Mouse (Mus musculus): ENCODE measurements at regions not wholly inside any gene's neighbourhood (a gene's known extent, or its start where the extent isn't known, plus 50 kb on each side); places are given as distances from the start of the nearest gene placed in this dataset.

DNA sequence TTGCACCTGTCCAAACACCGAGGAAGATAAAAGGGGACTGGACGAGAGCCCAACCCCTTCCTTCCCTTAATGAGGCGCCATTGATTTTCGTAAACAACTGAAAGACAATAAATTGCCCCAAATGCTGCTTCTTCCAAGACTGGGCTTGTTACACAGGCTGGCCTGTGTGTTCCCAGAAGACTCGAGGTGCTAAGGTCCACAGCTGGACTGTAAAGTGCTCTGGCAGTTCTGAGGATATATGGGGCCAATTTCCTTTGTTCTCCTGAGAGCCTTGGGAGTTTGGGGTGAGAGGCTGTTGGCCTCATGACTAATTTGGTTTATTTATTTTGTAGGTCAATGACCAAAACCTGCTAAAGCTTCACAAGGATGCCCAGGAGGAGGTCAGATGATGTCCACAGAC is 377.3 kb upstream of the Prickle1 start:
- no peak for DNase-seq (ENCODE audit: low read depth)

DNA sequence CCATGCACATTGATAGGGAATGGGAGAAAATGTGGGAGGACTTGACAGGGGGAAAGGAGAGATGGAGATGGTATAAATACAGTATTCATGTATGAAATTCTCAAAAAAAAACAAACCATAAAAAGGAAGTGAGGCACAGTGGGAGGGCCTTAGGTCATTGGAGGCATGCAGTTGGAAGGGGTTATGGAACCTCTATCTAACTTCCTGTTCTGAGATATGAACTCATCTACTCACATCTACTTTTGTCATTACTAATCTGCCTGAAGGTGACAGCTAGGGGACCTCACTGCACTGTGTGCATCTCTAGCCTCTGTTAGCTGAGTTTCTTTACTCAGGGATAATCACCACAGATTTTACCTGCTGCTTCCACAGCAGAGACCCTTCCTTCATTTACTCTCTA is 366.3 kb upstream of the Prickle1 start:
- no peak for DNase-seq (ENCODE audit: low read depth)

DNA sequence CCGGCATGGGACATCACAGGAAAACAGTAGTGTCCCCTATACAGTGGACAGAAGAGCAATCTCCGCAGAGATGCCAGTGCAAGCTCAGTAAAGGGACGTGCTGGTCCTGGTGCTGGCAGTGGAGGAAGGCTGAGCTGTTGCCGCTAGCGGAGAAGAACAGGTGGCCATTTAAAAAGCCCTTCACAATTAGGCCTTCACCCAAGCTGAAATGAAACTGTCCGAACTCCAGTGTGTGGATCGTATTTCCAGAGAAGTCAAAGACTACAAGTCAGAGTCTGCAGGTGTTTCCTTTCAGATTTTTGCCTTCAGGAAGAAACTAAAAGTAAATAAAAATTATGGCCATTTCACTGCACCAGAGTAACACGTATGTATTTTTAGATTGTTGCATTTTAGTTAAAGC is 364.2 kb upstream of the Prickle1 start:
- no peak for DNase-seq (ENCODE audit: low read depth)

DNA sequence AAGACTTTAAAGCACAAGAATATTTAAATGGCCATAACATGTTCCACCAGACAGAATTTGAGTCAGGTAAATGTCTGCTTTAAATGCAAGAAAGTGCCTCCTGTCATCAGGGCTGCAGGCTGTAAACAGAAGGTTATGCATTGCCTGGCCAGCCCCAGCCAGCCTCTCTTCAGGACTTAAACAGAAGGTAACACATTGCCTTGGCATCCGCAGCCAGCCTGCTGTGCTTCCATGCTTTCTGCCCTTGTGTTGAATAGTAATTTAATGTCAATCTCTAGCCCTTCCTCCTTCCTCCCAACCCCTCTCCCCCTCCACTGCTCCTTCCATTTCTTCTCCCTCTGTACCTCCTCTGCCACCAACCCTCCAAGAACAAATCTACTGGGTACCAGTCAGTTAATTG is 362.4 kb upstream of the Prickle1 start:
- DNase-seq (ENCODE audit: low read depth), result no peak

DNA sequence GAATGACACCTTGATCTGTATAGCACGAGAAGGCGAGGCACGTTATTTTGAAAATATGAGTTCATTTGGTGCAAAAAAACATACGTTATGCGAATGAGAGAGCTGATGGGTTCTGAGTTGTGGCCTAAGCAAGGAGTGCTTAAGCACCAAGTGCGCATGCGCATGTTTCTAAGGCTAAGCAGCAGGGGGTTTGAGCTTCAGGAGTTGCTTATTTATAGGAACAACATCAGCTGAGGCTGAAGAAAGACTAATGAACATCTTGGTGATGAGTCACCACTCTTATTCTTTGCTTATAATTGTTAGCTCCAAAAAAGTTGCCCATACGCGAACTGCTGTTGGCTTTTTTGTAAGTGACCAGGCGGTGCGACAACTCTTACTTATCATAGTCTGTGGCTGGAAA is 361.1 kb upstream of the Prickle1 start:
- no peak for DNase-seq (ENCODE audit: low read depth)

DNA sequence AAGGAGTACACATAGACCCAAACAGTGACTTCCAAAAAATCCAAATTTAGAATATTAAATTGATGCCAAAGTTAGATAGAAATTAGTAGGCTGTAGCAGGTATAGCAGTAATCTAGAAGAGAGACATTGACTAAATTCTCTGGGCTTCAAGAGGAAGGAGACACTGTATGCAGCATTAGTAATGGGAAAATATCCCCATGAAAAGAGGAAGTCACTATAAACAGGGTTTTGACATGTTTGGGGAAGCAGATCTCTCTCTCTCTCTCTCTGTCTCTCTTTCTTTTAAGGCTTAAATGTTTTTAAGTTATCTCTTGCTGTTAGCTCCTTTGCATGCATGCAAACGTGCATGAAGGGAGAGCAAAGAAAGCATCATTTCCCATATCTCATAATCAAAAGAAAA is 357.9 kb upstream of the Prickle1 start:
- DNase-seq (ENCODE audit: low read depth), result no peak

DNA sequence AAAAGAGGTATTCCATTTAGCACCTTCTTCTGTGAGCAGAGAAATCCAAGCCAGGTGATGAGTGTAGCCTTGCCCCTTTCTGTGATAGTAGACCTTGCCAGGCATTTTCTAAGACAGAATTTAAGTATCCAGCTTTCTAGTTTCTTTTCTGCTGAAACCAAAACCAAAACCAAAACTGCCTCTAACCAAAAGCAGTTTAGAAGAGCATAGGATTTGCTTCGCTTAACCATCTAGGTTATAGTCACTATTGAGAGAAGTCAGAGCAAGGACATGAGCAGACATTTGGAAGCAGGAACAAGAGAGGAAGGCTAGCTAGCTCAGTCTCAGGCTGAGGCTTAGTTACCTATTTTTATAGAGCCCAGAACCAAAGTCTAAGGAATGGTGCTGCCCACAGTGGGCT is 354.8 kb upstream of the Prickle1 start:
- DNase-seq (ENCODE audit: low read depth), result no peak

DNA sequence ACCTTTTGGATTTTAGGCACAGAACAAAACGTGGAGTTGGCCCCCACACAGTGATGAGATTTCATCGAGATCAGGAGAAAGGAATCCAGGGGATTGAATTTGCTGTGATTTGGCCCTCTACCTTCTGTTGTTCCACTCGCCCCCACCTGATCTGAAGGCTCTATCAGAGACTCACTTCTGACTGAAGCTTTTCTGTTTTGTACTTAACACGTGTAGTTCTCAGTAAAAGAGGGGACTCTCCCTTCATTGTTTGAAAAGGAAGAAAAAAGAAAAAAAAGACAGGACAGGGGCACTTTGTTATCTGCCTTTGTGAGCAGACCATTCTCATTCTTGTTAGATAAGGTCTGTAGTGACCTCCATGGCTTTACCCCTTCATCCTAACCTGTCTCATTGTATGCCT is 353.2 kb upstream of the Prickle1 start:
- DNase-seq (ENCODE audit: low read depth), result no peak

DNA sequence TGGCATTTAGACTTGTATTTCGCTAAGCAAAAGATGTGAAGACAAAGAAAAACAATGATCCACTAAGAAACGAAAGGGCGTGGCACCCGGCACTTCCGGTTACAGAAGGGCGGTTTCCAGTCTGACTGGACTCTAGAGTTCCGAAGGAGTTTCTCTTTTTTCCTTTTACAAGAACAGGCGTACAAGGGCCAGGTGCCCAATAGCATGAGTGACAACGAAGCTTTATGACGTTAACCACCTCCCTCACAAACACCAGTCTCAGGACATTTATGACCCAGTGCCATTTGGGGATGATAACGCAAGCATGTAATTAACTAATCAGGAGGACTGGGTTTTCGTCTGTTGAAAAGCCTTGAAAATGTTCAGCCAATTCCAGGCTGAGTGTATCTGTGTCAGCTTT is 347.9 kb upstream of the Prickle1 start:
- no peak for DNase-seq (ENCODE audit: low read depth)

DNA sequence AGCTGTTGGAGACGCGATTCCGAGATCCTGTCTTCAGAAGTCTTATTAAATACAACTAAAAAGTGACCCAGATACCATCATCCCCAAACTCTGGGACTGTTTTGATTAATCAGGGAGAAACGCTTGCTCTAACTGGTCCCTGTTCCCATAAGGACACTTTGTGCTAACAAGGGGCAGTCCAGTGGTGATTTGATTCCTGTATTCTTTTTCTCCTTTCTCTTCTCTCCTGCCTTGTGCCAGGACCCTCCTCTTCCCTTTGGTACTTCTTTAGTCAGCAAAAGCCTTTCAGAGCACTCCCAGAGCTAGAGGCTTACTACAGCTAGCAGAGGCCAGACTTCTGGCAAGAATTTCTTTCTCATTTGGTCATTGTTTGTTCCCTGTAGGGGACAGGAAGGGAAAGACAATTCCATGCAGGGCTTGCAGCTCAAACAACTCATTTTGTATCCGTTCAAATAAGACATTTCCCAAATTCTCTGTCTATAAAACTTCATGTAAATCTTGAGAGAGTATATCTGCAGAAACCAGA is 337.3 kb upstream of the Prickle1 start:
- no peak for DNase-seq (ENCODE audit: low read depth)

DNA sequence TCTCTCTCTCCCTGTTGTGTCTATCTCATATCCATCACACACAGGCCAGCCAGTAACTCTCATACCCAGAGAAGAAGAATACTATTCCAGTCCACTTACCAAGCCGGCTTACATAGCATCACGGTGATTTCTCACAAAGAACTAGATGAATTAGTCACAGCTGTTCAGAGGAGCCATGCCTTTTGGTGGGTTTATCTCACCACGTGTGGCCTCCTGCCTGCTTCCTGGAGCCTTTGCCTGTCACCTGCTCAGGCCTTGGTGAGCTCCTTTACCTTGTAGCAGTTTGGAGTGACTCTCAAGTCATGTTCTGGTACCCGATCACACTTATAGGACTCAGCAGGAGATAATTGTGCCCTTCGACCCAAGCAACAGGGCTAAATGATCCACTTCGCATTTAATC is 331.2 kb upstream of the Prickle1 start:
- DNase-seq (ENCODE audit: low read depth), result no peak

DNA sequence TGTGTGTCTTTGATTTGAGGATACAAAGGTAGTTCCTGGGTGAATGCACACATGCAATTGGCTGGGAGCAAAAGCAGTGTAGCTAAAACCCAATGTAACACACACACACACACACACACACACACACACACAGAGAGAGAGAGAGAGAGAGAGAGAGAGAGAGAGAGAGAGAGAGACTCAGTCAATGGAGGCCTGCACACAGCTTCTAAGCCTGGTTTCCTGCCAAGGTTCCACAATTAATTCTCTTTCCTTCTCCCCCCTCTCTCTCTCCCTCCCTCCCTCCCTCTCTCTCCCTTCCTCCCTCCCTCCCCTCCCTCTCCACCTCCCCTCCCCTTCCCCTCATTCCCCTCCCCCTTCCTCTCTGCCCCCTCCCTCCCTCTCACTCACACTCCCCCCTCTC is 330.6 kb upstream of the Prickle1 start:
- no peak for DNase-seq (ENCODE audit: low read depth)

DNA sequence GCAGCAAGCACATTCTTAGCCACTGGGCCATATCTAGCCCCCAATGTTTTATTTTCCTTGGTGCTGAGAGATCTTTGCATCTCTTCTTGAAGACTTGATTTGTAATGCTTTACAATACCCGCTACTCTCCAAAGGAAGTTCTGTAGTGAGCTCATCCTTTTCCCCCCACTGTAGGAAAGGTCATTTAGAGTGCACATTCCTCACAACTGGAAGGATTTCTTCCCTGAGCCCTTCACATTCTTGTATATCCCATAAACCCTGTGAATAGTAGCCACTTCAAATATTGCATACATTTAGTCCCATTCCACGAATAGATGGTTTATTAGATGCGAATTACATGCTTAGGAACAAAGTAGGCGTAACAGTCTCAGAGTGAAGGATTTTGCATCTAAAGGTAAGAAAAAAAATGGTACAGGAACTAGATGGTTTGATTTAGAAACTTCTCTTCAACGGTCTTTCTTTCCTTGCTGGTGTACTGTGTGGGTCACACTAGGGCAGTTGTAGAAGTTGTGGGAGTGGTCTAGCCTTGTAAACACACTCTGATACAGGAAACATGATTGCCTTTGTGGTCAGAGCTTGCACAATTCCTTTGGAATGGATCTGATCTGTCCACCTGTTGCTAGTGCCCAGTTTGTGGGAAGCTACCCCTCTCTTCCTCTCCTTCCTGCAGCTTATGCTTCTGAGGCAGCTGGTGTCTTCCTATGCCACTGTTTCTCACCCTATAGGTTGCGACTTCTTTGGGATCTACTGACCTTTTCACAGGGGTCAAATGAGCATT is 326.0 kb upstream of the Prickle1 start:
- no peak for DNase-seq (ENCODE audit: low read depth)

DNA sequence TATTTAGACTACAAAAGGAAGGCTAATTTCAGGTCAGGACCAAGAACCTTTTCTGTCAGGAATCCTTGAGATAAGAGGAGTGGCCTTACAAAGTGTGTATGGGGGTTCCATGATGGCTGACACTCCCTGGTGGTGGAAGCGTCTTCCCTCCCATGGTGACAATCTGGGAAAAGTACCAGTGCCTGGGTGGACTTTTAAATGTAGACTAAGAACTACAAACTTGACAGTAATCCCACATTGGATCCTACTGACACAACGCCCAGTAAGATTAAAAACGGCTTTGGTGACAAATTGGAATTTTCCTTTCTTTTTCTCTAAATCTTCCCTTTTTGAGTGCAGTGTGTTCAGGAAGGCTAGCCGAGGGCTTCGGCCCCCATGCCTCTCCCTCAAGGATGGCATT is 325.3 kb upstream of the Prickle1 start:
- no peak for DNase-seq (ENCODE audit: low read depth)

DNA sequence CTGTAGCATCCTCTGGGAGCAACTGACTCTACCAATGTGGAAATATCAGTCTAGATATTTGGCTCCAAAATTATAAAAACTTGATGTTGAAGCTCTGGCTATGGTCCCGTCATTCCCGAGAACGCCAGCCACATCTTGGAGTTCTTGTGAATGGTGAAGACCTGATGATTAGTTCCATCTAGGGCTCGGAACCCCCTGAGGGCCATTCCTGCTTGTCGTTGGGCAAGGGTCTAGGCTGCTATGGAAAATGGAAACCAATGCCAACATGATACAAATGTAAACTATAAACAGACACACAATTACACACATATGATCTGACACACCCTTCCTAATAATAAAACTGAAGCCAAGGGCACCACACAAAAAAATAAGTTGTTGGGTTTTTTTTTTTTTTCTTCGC is 323.9 kb upstream of the Prickle1 start:
- no peak for DNase-seq (ENCODE audit: low read depth)

DNA sequence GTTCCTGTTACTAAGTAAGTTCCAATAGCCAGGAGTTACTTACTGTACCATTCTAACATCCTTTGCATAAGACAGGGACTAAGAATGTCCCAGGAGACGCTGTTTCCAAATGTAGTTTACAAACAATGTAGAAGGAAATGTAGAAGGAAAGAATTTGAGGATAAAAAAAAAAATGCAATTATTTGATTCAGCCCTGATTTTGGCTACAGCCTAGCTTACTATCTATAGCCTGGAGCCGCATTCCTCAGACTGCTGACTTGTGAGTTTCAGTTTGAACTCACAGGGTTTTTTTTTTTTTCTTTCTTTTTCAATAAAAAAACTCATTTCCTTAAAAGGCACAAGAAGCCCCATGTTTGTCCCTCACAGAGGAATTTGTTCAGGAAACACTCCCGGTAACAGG is 321.2 kb upstream of the Prickle1 start:
- DNase-seq (ENCODE audit: low read depth), result no peak

DNA sequence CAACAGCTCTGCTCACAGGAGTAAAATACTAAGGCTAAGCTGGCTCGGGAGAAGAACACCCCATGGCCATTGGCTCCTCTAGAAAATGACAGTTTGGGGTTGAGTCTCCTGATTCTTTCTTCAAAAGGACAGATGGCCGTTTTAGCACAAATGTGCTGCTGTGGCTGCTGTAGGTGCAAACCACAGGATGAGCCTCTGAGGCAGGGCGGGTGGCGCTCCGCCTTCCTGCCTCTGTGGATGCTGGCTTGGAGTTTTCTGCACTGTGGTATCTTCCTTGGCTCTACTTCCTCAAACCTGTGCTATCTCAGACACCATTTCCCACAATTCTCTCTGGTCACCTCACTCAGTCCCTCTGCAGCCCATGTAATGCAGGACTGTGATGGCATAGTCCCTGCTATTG is 317.8 kb upstream of the Prickle1 start:
- no peak for DNase-seq (ENCODE audit: low read depth)

DNA sequence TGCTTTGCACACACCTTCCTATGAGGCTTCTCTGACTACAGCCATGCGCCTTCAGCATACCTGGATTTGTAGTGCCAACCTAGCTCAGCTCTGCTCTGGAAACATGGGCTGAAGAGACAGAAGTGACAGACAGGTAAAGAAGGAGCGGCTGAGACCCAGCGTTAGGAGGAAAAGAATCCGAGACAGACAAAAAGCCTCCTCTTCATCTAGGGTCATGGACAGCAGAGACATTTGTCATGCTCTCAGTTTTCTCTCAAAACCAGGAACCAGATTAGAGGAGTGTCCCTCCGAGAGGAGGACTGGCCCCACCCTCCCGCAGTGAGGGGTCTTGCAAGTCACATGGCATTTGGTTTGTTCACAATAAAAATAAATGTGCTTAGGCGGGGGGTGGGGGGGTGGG is 317.4 kb upstream of the Prickle1 start:
- no peak for DNase-seq (ENCODE audit: low read depth)

DNA sequence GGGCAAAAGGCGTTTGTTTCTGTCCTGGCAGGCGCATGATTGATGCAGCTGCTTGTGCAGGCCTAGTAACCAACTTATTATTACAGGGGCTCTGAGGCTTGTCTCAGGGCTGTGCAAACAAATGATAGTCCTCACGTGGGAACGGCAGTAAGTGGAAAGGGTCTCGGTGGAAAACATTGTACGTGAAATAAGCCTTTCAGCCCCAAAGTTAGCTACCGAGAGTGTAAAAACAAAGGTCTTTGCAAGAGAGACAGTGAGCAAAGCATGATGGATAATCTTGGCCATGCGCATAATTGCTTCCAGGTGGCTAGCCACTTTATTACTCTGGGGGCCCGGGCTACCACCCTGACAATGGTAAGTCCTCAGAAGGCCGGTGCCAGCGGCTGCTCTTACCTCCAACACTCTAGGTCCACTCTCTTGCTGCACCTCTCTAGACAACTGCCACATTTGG is 315.3 kb upstream of the Prickle1 start:
- no peak for DNase-seq (ENCODE audit: low read depth)

DNA sequence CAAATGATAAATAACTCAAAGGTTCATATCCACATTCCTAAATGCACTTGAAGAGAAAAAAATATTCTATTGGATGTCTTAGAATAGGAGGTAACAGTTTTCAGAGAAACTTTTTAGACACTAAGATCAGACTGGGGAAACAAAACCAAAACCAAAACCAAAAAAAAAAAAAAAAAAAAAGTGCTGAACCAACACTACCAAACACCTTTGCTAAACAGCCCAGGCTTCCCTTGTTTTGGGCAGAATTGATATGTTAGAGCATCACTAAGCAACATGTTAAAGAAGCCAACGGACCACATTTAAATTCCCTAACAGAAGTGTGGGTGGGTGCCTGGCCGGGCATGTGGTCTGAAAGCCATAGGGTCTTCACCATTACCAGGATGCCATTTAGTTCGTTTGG is 314.5 kb upstream of the Prickle1 start:
- DNase-seq (ENCODE audit: low read depth), result no peak

DNA sequence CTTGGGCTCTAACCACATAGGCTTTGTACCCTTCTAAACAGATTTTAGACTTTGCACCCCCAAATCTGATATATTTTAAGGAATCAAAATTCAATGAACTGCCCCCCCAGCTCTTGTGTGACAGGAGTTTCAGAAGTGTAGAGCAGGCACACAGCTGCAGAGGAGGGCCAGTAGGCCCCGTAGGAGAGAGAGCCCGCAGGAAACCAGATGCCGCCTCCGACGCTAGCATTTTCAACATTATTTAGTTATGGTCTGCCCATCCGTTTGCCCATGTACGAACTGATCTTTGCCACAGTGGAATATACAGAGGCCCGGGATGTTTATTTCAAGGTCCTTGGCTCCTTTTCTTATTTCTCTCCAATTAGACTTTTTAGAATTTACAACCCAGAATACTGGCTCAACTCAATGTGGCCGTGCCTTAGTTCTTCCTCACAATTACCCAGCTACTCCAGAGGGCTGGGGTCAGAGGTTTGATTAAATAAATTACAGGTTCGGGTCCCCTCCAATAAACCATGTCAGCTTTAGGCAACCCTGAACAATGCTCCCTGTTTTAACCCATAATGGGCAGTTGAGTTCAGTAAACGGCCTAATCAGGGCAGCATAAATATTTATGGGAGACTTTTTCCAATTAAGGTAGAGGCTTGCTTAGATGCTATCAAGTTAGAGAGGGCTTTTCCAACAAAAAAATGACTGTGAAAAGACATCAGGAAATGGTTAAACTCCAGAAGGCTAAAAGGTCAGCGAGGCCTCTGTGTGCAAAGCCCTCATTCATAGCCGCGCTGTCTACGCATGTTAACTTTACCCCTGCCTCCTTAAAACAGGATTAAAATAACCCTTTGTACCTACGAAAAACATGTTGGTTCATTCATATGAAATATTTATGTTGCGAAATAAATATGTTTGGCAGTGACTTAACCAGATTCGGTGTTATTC is 308.2 kb upstream of the Prickle1 start:
- DNase-seq (ENCODE audit: low read depth), result no peak

DNA sequence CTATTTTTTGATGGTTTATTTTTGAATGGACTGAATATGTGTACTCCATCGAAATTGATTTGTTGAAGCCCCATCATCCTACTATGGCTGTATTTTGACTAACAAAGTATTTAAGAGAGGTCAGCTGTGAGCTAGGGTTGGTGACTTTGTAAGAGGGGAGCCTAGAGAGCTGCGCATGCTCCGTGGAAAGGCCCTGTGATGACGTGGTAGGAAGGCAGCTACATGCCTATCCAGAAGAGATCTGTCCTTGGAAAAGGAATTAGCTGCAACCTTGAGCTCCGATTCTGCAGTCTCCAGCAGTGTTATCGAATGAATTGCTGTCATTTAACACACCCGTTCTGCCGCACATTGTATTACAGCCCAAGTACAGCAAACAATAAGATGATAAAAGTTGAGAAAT is 287.1 kb upstream of the Prickle1 start:
- DNase-seq (ENCODE audit: low read depth), result no peak

DNA sequence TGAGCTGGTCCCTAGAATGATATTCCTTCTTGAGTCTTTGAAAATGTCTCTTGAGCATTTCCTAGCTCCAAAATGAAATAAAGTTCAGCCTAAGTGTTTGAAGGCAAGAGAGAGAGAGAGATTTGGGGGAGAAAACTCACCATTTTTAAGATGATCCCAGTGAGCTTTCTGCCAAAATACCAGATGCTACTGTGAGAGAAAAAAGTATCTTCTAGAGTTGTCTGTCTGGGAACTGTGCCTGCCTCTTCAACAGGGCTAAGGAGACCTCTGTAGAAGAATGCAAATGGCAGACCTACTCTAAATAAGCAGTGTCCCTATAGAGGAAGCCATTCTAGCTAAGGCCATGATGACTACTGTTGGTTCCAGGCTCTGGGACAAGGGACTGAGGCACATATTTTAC is 285.6 kb upstream of the Prickle1 start:
- DNase-seq (ENCODE audit: low read depth), result no peak

Measured in fibroblast of lung, adult 2 months (primary cell).